Mouse (Mus musculus): ENCODE data around the gene Ldlrad3. TPM values are rescaled to one million over a fixed set of nuclear protein-coding genes. Genes with fewer than 3 reads are reported as not detected.

The Ldlrad3 gene
- polyA plus RNA-seq, 2 experiments from 2014 or later, result 0.28 to 0.70 TPM

DNA sequence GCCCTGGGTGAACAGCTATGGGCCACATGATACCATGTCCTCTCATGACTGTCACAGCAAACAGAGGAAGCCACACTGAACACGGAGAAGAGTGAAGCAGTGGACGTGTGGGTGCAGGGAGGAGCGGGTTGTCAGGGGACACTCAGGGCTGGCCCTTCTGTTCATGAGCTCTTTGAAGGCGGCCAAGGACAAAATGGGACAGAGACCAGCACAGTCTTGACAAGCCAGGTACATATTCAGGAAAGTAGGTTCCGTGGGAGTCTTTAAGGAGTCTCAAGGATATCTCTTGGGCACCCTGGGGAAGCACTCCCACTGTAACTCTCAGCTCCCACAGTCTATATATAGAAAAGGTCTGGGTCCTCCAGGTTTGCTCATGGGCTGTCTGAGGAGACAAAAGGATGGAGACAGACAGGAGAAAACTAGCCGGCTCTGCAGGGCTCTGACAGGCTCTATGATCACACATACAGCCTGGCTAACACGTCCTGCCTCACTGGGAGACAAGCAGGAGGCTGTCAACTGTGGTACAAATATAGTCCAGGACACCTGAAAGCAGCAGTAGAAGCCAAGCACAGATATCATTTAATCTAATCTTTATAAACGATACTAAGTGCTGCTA is 121.3 kb downstream of the Ldlrad3 start:
- no peak for ATAC-seq

DNA sequence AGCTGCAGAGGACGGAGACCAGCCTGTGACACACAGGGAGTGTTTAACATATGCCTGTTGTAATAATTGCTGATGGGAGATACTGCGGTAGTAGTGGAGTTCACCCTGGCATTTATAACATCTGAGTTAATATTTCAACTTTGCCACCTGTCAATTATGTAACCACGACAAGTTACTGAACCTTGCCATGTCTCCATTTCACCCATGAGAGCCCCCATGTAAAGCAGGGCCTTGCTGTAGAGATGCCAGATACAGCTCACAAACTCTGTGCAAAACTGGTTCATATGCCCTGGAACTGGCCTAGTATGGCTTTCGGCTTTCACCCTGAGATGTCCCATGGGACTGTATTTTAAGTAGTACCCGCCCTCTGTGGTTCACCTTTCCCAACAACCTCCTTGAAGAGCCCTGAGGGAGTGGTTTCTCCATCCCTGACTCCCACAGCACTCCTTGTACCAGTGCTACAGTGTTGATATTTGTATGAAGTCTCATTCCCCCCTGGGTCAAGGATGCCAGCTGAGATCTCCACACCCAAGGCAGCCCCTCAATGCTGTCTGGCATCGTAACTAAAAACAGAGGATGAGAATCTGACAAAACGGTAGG is 122.2 kb downstream of the Ldlrad3 start:
- no peak for ATAC-seq

- no peak for ATAC-seq
Measured at GRCm38 (mm10) chr2:102062861-102063468, 123.2 kb downstream of the Ldlrad3 start.

GRCm38 (mm10) chr2:102061921-102062320 is 124.3 kb downstream of the Ldlrad3 start:
- ATAC-seq, result no peak

- no peak for ATAC-seq
Measured at GRCm38 (mm10) chr2:102057746-102058145, 128.4 kb downstream of the Ldlrad3 start.

GRCm38 (mm10) chr2:102057029-102057685 is 129.0 kb downstream of the Ldlrad3 start:
- ATAC-seq, result no peak

DNA sequence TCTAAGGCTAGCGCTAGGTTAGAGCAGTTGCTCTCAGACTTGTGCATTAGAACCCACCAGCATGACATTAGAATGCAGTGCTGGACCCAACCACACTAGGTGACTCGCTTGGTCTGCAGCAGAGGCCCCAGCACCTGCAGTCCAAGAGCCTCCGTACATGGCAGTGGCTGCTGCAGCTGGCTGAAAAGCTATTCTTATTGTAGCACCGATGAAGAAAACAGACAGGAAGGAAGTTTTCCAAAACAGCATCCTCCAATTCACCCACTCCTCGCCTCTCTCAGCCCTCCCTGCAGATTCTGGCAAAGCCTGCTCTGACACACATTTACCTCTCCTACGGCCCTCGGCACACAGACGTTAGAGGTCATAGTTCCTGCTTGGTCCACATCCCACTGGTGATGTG is 130.0 kb downstream of the Ldlrad3 start:
- no peak for ATAC-seq

- no peak for ATAC-seq
Measured at GRCm38 (mm10) chr2:102052951-102053660, 133.1 kb downstream of the Ldlrad3 start.

DNA sequence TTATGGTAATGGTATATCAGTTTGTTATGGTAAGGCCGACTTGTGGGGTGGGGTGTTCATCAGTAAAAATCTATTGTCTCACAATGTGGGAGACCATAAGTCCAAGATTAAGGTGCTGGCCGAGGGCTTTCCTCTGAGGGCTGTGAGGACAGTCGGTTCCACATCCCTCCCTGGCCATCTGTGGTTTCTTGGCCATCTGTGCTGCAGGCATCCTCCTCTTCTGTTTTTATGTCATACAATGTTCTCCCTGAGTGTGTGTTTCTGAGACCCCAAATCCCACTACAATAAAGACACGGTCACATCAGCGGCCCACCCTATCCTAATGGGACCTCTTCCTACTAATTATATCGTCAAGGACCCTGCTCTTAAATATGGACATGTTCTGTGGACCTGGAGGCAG is 133.8 kb downstream of the Ldlrad3 start:
- no peak for ATAC-seq

GRCm38 (mm10) chr2:102049866-102050550 is 136.2 kb downstream of the Ldlrad3 start:
- ATAC-seq, result peak; percentile 32

GRCm38 (mm10) chr2:102048296-102049175 is 137.6 kb downstream of the Ldlrad3 start:
- no peak for ATAC-seq

- no peak for ATAC-seq
Measured at GRCm38 (mm10) chr2:102046481-102046880, 139.7 kb downstream of the Ldlrad3 start.

GRCm38 (mm10) chr2:102040456-102040855 is 145.7 kb downstream of the Ldlrad3 start:
- no peak for ATAC-seq

- ATAC-seq, result no peak
Measured at GRCm38 (mm10) chr2:102040011-102040410, 146.2 kb downstream of the Ldlrad3 start.

DNA sequence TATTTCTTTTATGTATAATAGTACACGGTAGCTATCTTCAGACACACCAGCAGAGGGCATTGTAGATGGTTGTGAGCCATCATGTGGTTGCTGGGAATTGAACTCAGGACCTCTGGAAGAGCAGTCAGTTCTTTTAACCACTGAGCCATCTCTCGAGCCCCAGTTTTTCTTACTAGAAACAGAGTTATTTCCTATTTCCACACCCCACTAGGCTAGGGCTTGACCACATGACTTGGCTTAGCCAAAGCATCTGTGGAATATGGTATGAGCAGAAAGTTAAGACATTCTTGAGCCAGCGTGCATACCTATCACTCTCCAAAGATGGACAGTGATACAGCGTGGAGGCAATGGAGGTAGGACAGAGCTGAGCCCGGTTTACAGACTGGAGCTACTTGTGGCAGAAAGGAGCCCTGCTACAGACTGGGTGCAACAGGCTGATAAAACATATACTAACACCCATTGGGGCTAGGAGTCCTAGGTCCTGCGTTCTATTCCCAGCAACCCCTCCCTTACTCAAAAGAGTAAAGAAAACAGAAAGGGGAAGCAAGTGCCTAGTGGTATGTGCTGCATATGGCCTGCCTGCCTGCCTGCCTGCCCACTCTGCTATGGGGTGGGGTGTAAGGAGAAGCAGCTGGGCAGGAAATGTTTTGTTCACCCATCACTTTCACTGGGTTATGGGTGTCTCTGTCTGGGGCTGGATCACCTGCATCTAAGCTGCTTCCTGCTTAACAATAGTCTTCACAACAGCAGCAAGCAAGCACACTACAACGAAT is 147.1 kb downstream of the Ldlrad3 start:
- peak; percentile 44 for ATAC-seq

GRCm38 (mm10) chr2:102038229-102038894 is 147.8 kb downstream of the Ldlrad3 start:
- ATAC-seq, result no peak

GRCm38 (mm10) chr2:102036665-102037511 is 149.3 kb downstream of the Ldlrad3 start:
- no peak for ATAC-seq

- peak; percentile 76 for ATAC-seq
Measured at GRCm38 (mm10) chr2:102034513-102034879, 151.7 kb downstream of the Ldlrad3 start.
